Mouse (Mus musculus) heart, embryonic 12.5 days (tissue): ENCODE measurements around the gene Dek. TPM values are rescaled to one million over a fixed set of nuclear protein-coding genes. Genes with fewer than 3 reads are reported as not detected.

ENCODE experiments used
- polyA plus RNA-seq: library from polyadenylated mRNA; unstranded; fragments of >200 nt; fragmentation: Nextera tagmentation; extraction: Ambion mirVana; gene quantifications from 2 replicates; pipeline ENCODE4 v1.2.1, GENCODE M21; 2016

Gene Dek
- polyA plus RNA-seq, 1 experiment from 2014 or later: 173 TPM

Other genes with a start within 250 kb of the Dek start
- gene Kif13a, start 176.3 kb downstream of the Dek start, polyA plus RNA-seq: 51.4 and 56.0 TPM in 2 replicates
- 4.0 and 4.2 TPM in 2 replicates for gene Nhlrc1, start 91.4 kb downstream of the Dek start, polyA plus RNA-seq
- gene Kdm1b, start 62.7 kb downstream of the Dek start, polyA plus RNA-seq: 9.0 and 9.3 TPM in 2 replicates
- 13.4 and 13.5 TPM in 2 replicates for gene Tpmt, start 61.5 kb downstream of the Dek start, polyA plus RNA-seq
- 1.6 and 1.9 TPM in 2 replicates for gene Rnf144b, start 16.5 kb upstream of the Dek start, polyA plus RNA-seq